Mouse (Mus musculus): Measurements from ENCODE around the gene H2-DMb2.
A peak's percentile ranks its signal among the peaks of the same experiment; 100 is the strongest.
"Not testable (repeated sequence)": the region's sequence is repeated elsewhere in the genome, so short reads cannot be mapped to it uniquely, and the experiment has no call there.

H2-DMb2 gene

GRCm38 (mm10) chr17:34134451-34134850, 8.7 kb upstream of the H2-DMb2 start:
- no peak for DNase-seq (ENCODE audit: low spot score in 2 of 2)

- peak; percentile 98 for DNase-seq (ENCODE audit: low spot score in 2 of 2)
These were observed 7.5 kb upstream of the H2-DMb2 start for GRCm38 (mm10) chr17:34135297-34136224.

DNA sequence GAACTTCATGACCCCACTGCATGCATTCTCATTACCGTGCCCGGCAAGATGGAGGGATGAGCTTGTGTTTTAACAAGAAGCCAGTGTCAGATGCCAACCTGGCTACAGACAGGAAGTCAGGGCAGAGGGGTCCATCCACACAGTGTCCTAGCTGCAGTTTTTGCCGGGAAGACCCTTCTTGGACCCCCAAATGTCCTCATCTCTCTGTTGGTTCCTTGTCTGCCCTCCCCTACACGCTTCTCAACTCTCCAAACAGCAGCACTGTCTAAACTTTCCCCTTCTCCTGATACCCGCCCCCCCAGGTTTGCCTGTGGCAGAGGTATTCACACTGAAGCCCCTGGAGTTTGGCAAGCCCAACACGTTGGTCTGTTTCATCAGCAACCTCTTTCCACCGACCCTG, 5.5 kb upstream of the H2-DMb2 start:
- DNase-seq (ENCODE audit: low spot score in 2 of 2), result no peak

GRCm38 (mm10) chr17:34138655-34139054, 4.5 kb upstream of the H2-DMb2 start:
- DNase-seq (ENCODE audit: low spot score in 2 of 2), result no peak

DNA sequence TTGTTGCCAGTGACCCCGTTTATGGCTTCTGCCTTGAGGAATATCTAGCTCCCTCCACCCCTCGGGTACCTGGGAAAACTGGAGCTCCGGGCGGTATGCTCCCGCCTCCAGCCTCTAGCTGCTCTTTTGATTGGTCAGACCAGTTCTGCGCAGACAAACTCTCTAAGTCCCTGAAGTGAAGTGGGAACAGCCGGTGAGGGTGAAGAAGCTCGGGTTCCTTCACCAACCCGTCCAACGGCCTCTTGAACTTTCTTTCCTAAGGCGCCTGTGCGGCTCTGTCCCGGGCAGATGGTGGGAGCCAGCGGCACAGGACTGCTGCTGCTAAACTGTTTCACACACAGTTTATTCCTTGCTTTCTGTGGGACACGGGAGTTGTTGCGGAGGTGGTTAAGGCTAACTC, 3.7 kb upstream of the H2-DMb2 start:
- DNase-seq (ENCODE audit: low spot score in 2 of 2), result peak; percentile 23 to 29

DNA sequence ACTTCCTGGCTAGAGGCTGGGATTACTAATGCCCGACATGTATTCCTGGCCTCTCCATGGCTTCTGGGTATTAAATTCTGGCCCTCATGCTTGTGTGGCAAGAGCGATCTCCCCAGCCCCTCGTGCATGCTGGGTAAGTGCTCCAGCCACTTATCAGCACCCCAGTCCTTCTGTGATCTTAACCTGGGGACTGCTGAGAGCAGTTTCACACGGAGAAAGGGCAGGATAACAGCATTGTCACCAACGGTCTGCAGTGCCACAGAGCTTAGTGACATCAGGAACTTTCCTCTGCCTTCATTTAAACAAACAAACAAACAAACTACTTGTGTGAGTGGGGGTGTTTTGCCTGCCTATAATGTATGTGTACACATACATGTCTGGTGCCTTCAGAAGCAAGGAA, 2.9 kb upstream of the H2-DMb2 start:
- DNase-seq (ENCODE audit: low spot score in 2 of 2), result no peak

GRCm38 (mm10) chr17:34141448-34141847, 1.7 kb upstream of the H2-DMb2 start:
- no peak for DNase-seq (ENCODE audit: low spot score in 2 of 2)

- DNase-seq (ENCODE audit: low spot score in 2 of 2), result no peak
These were observed 574 bp upstream of the H2-DMb2 start for GRCm38 (mm10) chr17:34142456-34143010.

- no peak for DNase-seq (ENCODE audit: low spot score in 2 of 2)
These were observed 354 bp downstream of the H2-DMb2 start for GRCm38 (mm10) chr17:34143461-34143860.

DNA sequence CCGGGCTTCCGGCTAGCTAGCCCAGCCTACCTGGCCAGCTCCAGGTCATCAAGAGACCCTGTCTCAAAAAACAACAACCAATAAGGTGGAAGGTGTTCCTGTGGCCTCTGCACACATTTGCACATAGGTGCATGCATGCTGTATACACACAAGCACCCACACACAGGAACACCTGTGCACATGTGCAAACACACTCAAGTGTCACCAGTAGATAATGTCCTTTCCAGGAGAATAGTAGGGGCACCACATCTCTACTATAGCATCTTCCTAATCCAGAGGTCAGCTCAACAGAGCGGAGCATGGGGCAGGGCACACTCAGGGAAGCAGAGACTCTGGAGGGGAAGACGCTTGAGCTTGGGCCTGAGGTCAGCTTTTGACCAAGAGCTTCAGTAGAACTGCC, 1.1 kb downstream of the H2-DMb2 start:
- DNase-seq (ENCODE audit: low spot score in 2 of 2), result not testable (repeated sequence)

GRCm38 (mm10) chr17:34144960-34145371, 1.9 kb downstream of the H2-DMb2 start:
- DNase-seq (ENCODE audit: low spot score in 2 of 2), result no peak

GRCm38 (mm10) chr17:34152923-34153322, 9.8 kb downstream of the H2-DMb2 start, which contains the start of gene H2-DMb1:
Gene H2-DMb1, plus strand, starts transcription at chr17:34153072.
- DNase-seq (ENCODE audit: low spot score in 2 of 2), result peak; percentile 43 to 45

DNA sequence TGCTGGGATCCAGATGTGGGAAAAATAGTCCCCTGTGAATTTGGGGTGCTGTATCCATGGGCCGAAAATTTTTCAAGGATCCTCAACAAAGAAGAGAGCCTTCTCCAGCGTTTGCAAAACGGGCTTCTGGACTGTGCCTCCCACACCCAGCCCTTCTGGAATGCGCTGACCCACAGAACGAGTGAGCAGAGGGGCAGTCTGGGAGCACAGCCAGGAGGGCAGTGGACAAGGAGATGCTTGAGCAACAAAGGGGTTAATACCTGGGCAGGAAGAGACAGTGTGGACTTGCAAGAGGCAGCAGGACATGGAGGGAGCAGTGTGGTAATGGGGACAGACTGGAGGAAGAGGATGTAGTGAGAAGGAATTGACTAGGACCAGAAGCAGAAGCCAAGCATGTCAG, 12.4 kb downstream of the H2-DMb2 start:
- DNase-seq (ENCODE audit: low spot score in 2 of 2), result no peak

GRCm38 (mm10) chr17:34164202-34164895, 21.2 kb downstream of the H2-DMb2 start:
- DNase-seq (ENCODE audit: low spot score in 2 of 2), result peak in 1 of 2 experiments; percentile 12

GRCm38 (mm10) chr17:34165033-34165730, 22.1 kb downstream of the H2-DMb2 start:
- no peak for DNase-seq (ENCODE audit: low spot score in 2 of 2)

- DNase-seq (ENCODE audit: low spot score in 2 of 2), result peak in 1 of 2 experiments; percentile 28
These were observed 26.2 kb downstream of the H2-DMb2 start for GRCm38 (mm10) chr17:34169279-34169678.

DNA sequence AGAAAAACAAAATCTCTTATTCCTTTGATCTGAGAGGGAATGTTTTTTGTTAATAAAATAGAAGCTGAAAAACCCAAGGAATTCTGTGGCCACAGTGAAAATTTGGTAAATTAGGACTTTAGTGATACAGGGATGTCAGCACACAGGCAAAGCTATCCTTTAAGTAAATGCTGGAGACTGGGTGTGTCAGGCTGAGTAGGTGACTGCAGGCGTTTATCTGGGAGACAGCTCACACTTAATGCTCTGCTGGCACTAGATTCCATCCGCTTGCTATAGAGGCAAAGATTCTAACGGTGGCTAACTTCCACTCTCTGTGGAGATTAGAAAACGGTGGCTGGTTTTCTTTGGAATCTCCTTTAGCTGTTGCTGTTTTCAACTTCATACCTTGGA, 27.4 kb downstream of the H2-DMb2 start:
- DNase-seq (ENCODE audit: low spot score in 2 of 2), result no peak

- DNase-seq (ENCODE audit: low spot score in 2 of 2), result peak; percentile 74 to 77
These were observed 27.9 kb downstream of the H2-DMb2 start for GRCm38 (mm10) chr17:34170877-34171498.

DNA sequence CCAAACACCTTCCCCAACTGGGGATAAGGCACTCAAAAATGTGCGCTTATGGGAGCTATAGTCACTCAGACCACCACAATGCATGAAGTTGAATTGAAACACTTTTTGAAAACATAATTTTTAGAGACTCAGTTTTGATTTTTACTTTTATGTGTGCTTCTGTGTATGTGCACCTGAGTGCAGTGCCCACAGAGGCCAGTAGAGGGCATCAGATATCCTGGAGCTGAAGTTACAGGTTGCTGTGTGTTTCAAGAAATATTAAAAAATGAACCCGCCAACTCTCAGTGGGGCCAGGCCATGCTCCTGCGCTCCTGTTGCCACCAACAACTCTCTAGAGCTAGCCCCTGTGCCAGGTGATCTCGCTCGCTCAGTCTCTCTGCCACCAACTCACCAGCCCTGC, 29.4 kb downstream of the H2-DMb2 start:
- DNase-seq (ENCODE audit: low spot score in 2 of 2), result no peak

- DNase-seq (ENCODE audit: low spot score in 2 of 2), result no peak
These were observed 31.0 kb downstream of the H2-DMb2 start for GRCm38 (mm10) chr17:34174075-34174474.

- DNase-seq (ENCODE audit: low spot score in 2 of 2), result no peak
These were observed 34.1 kb downstream of the H2-DMb2 start for GRCm38 (mm10) chr17:34177179-34177578.
